Mouse (Mus musculus): ENCODE data around the gene Olfr1340.

The Olfr1340 gene

DNA sequence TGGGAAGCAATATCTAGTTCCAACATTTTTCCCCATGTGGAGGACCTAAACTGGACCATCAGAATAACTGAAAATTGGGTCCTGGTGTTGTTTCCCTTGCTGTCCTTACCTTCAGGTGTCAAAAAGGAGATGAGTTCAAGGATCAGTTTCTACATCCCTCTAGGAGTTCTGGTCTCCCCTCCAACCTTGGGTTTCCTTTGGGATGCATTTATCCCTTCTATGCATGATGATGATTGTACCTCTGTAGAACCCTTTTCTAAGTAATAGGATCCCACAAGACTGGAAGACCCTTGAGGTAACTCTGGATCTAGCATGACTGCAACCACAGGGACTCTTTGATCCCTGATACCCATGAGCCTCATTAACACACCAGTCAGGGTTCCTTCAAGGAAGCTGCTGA lies at the start of gene Olfr1340:
Olfr1340 (plus strand) TSS at position 301 of the 400 bp plus-strand sequence.
- DNase-seq (ENCODE audit: low read depth): no peak

- no peak for DNase-seq (ENCODE audit: low read depth)
Measured at GRCm38 (mm10) chr4:118687086-118687485, 32.9 kb upstream of the Olfr1340 start.

DNA sequence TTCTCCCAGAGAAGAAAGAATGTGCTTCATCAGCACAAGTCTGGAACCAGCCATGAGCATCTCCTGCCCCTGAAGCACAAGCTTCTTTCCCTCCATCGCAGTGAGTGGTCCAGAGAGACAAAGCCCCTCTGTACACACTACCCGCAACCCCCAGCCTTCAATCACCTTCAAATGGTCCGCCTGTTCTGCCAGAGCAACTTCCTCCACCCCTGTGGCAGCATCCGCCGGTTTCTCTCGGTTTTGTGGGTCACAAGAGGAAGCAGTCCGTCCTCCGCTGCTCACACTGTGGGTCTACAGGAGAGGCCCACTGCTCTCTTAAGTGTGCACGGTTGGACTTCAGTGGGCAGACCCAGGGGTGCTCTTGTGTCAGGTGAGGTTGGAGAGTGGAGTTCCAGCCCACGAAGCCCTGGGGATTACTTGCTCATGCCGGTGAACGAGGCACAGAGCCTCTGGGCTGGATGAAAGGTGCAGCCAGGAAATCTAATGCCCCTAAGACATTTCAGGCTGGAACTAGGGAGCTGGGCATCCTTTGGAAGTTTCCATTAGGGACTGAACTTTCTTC lies 27.4 kb upstream of the Olfr1340 start, which contains the start of gene Olfr1342:
Olfr1342 (minus strand) TSS at position 345 of the 562 bp plus-strand sequence.
- DNase-seq (ENCODE audit: low read depth): peak; percentile 6

DNA sequence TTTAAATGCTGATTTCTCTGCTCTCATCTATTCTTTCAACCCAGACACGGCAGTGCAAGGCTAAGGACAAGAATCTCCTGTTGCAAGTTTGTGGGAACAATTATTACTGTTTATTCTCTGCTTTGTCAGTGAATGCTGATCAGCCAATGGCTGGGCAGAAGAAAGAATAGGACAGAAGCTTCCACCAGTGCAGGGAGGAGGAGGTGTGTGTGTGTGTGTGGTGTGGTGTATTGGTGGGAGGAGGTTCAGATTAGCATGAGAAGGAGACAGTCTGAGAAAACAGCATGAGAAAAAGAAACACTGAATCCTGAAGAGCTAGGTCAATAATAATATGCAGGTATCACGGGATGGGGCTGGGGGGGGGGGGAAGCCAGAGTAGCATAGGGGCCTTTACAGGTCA lies 26.1 kb upstream of the Olfr1340 start:
- DNase-seq (ENCODE audit: low read depth): no peak

- no peak for DNase-seq (ENCODE audit: low read depth)
Measured at GRCm38 (mm10) chr4:118703223-118703622, 16.7 kb upstream of the Olfr1340 start, which contains the start of gene Olfr1341. Gene Olfr1341 (plus strand): TSS chr4:118703523.

GRCm38 (mm10) chr4:118708086-118708485 lies 11.9 kb upstream of the Olfr1340 start:
- DNase-seq (ENCODE audit: low read depth): no peak

DNA sequence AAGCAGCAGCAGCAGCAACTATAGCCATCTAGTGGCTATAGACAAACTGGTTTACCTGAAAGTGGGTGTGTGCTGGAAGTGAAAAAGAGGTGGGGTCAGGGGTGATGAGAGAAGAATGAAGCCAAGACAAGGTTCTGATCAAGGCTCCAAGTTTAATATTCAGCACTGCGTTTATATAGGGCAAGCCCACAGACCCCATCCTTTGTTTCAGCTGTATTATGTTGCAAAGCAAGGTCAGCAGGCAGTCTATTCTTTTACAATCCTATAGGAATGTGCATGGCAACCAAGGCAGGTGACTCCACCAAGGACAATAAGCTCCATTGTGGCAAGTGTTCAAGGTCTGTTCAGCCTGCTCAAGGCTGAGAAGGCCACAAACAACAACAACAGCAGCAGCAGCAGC lies 8.3 kb upstream of the Olfr1340 start:
- DNase-seq (ENCODE audit: low read depth): no peak

DNA sequence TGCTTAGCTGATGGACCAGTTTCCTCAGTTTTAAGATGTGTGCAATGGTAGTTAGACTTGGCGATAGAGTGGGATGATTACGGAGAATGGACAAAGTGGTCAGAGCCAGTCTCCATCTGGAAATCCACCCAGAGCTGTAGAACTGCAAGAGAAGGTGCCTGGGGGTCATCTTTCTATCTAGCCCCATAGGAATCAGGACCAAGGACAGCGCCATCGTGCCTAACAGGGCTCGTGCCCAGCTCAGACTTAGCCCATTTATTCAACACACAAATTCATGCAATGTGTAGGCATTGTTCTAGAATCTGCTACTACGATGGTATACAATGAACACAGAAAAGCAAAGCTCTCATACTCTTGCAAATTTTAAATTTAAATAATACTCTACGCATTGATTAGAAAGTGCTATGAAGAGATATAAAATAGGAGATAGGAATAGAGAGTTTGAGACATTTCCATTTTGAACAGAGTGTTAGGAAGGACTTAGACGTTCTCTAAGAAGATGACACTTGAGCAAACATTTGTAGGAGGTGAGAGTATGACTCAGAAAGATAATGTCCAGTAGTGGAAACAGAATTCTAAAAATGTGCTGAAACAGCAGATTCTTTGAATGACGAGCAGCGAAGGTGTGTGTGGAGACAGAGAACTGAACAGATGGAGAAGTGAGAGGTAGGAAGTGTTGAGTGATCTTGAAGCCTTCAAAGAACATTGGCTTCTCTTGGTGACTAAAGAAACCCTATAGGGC lies 2.0 kb downstream of the Olfr1340 start:
- DNase-seq (ENCODE audit: low read depth): peak; percentile 14

DNA sequence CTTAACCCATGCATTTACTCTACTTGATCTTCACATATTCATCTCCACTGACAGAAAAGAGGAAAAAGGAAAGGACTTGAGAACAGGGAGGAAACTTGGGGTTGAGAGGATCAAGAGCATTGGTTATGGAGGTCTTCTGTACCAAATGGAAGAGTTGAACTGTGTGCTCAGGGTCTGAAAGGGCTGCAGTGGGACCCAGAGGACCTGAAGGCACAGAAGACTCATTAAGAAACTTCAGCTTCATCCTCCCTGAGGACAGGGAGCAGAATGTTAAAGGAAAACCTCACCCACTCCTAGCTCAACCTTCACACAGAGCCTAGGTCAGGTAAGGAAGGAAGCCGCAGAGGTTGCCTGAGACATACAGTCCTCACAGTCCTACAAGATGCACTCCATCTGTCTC lies 11.9 kb downstream of the Olfr1340 start, which contains the start of gene Olfr1339:
Olfr1339 (plus strand) TSS at position 301 of the 400 bp plus-strand sequence.
- no peak for DNase-seq (ENCODE audit: low read depth)

GRCm38 (mm10) chr4:118739574-118739973 lies 19.6 kb downstream of the Olfr1340 start:
- no peak for DNase-seq (ENCODE audit: low read depth)

DNA sequence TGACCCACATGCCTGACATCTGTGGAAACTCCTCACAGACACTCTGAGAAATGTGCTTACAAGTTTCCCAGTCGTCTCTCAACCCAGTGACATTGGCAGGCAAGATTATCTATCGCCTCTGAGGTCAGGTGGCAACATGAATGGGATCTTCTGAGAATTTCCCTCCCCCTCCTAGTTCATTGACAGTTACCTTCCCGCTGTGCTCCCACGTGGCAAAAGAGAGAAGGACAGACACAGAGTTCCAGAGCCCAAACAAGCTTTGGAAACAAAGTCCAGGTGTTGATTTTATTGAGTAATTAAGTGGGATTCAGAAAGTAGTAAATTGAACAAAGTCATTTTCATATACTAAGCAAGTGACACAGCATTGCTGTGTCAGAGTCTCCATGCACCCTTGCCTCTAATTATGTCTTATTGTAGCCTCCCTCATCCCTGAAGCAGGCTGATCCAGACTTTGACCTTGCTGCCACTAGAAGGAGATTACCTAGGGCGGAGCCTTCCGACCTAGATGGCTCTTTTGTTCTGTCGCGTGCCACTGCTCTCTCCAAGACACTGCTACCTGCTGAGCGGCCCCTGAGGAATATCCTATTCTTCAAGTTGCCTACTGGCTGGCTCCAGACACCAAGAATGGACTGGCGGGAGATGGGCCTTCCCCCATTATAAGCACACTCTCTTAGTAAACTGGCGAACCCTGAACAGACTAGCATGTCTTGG lies 21.2 kb downstream of the Olfr1340 start:
- no peak for DNase-seq (ENCODE audit: low read depth)

GRCm38 (mm10) chr4:118741881-118742280 lies 21.9 kb downstream of the Olfr1340 start:
- DNase-seq (ENCODE audit: low read depth): no peak

DNA sequence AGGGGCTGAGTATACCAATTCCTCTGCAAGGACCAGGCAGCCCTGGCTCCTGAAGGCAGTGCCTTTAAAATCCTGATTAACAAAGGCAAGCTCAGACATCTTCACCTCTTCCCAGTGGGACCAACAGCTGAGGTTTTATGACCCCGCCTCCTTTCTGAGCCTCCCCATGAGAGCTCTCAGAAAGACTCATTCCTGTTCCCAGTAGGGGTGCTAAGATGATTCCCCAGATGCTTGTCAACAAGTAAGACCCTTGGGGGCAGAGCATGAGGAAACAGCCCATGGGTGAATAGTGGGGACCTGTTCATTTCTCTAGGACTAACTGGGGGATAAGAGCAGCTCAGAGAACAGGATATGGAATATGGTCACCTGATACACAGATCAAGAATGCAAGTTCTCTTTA lies 38.7 kb downstream of the Olfr1340 start, which contains the start of gene Olfr1338:
Olfr1338 (minus strand) TSS at position 101 of the 400 bp plus-strand sequence.
- no peak for DNase-seq (ENCODE audit: low read depth)
